Mouse (Mus musculus): ENCODE results near the gene Snx11.
"Not testable (repeated sequence)": the region's sequence is repeated elsewhere in the genome, so short reads cannot be mapped to it uniquely, and the experiment has no call there.

Snx11 gene

GRCm38 (mm10) chr11:96796586-96796985 is 19.2 kb upstream of the Snx11 start:
- in situ Hi-C loops (cut with MboI; ENCODE audit: unreplicated experiment in 2 of 2), result no loop called here

- in situ Hi-C loops (cut with MboI; ENCODE audit: unreplicated experiment in 2 of 2), result no loop called here
Measured at GRCm38 (mm10) chr11:96796081-96796480, 18.7 kb upstream of the Snx11 start.

- in situ Hi-C loops (cut with MboI; ENCODE audit: unreplicated experiment in 2 of 2), result no loop called here
Measured at GRCm38 (mm10) chr11:96795491-96795890, 18.1 kb upstream of the Snx11 start.

- in situ Hi-C loops (cut with MboI; ENCODE audit: unreplicated experiment in 2 of 2), result loop anchor here in 1 of 2 experiments (5.0 kb wide), 1 partner anchor 37 kb away; the partner anchor contains the start of gene Nfe2l1
Measured at GRCm38 (mm10) chr11:96790681-96791080, 13.3 kb upstream of the Snx11 start.

GRCm38 (mm10) chr11:96789990-96790389 is 12.6 kb upstream of the Snx11 start:
- in situ Hi-C loops (cut with MboI; ENCODE audit: unreplicated experiment in 2 of 2), result loop anchor here in 1 of 2 experiments (5.0 kb wide), 1 partner anchor 37 kb away; the partner anchor contains the start of gene Nfe2l1

GRCm38 (mm10) chr11:96788871-96789795 is 11.8 kb upstream of the Snx11 start, which contains the start of gene Cbx1:
Cbx1 (plus strand) TSS chr11:96789127.
- in situ Hi-C loops (cut with MboI; ENCODE audit: unreplicated experiment in 2 of 2), result no loop called here

GRCm38 (mm10) chr11:96786731-96787450 is 9.5 kb upstream of the Snx11 start:
- in situ Hi-C loops (cut with MboI; ENCODE audit: unreplicated experiment in 2 of 2), result no loop called here

GRCm38 (mm10) chr11:96784847-96785246 is 7.5 kb upstream of the Snx11 start:
- in situ Hi-C loops (cut with MboI; ENCODE audit: unreplicated experiment in 2 of 2), result not testable (repeated sequence)

- in situ Hi-C loops (cut with MboI; ENCODE audit: unreplicated experiment in 2 of 2), result no loop called here
Measured at GRCm38 (mm10) chr11:96781425-96781824, 4.1 kb upstream of the Snx11 start.

GRCm38 (mm10) chr11:96780306-96780705 is 2.9 kb upstream of the Snx11 start:
- in situ Hi-C loops (cut with MboI; ENCODE audit: unreplicated experiment in 2 of 2), result no loop called here

- in situ Hi-C loops (cut with MboI; ENCODE audit: unreplicated experiment in 2 of 2), result loop anchor here in 1 of 2 experiments (10.0 kb wide), 2 partner anchors 57 to 267 kb away; partner anchors contain the start of genes Lrrc46 and Mrpl10
Measured at GRCm38 (mm10) chr11:96778061-96778627, 785 bp upstream of the Snx11 start.

- in situ Hi-C loops (cut with MboI; ENCODE audit: unreplicated experiment in 2 of 2), result loop anchor here in 1 of 2 experiments (10.0 kb wide), 2 partner anchors 59 to 269 kb away; partner anchors contain the start of genes Lrrc46 and Mrpl10
Measured at GRCm38 (mm10) chr11:96776068-96776467, 1.3 kb downstream of the Snx11 start.

- in situ Hi-C loops (cut with MboI; ENCODE audit: unreplicated experiment in 2 of 2), result loop anchor here in 1 of 2 experiments (10.0 kb wide), 2 partner anchors 59 to 269 kb away; partner anchors contain the start of genes Lrrc46 and Mrpl10
Measured at GRCm38 (mm10) chr11:96775665-96776064, 1.7 kb downstream of the Snx11 start.

GRCm38 (mm10) chr11:96775063-96775462 is 2.3 kb downstream of the Snx11 start:
- in situ Hi-C loops (cut with MboI; ENCODE audit: unreplicated experiment in 2 of 2), result loop anchor here in 1 of 2 experiments (10.0 kb wide), 2 partner anchors 60 to 270 kb away; partner anchors contain the start of genes Lrrc46 and Mrpl10

GRCm38 (mm10) chr11:96774536-96774935 is 2.8 kb downstream of the Snx11 start:
- in situ Hi-C loops (cut with MboI; ENCODE audit: unreplicated experiment in 2 of 2), result loop anchor here in 1 of 2 experiments (10.0 to 25.0 kb wide), 3 partner anchors 60 to 487 kb away; partner anchors contain the start of genes Hoxb6, Hoxb7, Hoxb8 and Lrrc46

- in situ Hi-C loops (cut with MboI; ENCODE audit: unreplicated experiment in 2 of 2), result loop anchor here in 1 of 2 experiments (10.0 to 25.0 kb wide), 3 partner anchors 62 to 485 kb away; partner anchors contain the start of genes Hoxb6, Hoxb7, Hoxb8 and Lrrc46
Measured at GRCm38 (mm10) chr11:96772413-96772812, 4.9 kb downstream of the Snx11 start.

- in situ Hi-C loops (cut with MboI; ENCODE audit: unreplicated experiment in 2 of 2), result loop anchor here in 1 of 2 experiments (10.0 to 25.0 kb wide), 3 partner anchors 63 to 484 kb away; partner anchors contain the start of genes Hoxb6, Hoxb7, Hoxb8 and Lrrc46
Measured at GRCm38 (mm10) chr11:96771274-96771975, 5.9 kb downstream of the Snx11 start.

GRCm38 (mm10) chr11:96768240-96768639 is 9.1 kb downstream of the Snx11 start:
- in situ Hi-C loops (cut with MboI; ENCODE audit: unreplicated experiment in 2 of 2), result loop anchor here in 1 of 2 experiments (25.0 kb wide), 1 partner anchor 481 kb away; the partner anchor contains the start of genes Hoxb6, Hoxb7 and Hoxb8

- in situ Hi-C loops (cut with MboI; ENCODE audit: unreplicated experiment in 2 of 2), result loop anchor here in 1 of 2 experiments (25.0 kb wide), 1 partner anchor 480 kb away; the partner anchor contains the start of genes Hoxb6, Hoxb7 and Hoxb8
Measured at GRCm38 (mm10) chr11:96767096-96767495, 10.3 kb downstream of the Snx11 start.
